Mouse (Mus musculus): Measurements from ENCODE around the gene Stx1a.

Stx1a gene

DNA sequence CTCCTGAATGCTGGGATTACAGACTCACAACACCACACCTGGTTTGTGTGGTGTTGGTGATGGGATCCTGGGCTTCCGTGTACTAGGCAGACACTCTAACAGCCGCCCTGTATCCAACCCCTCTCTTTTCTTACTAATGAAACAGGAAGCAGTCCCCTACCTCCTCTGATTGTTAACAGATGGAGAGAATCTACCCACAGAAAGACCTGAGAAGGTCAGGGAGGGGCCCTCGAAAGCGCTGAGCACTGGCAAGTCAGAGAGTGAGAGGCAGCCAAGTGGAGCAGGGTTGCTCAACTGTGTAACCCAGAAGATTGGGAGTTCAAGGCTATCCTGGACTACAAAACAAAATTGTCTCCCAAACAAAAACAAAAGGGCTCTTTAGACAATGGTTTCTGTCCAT, 63.6 kb downstream of the Stx1a start:
- DNase-seq (ENCODE audit: low spot score in 2 of 2): no peak

- no peak for DNase-seq (ENCODE audit: low spot score in 2 of 2)
These were observed 66.4 kb downstream of the Stx1a start, which contains the start of gene Mlxipl for GRCm38 (mm10) chr5:135089653-135090052. Gene Mlxipl (plus strand): TSS chr5:135089890.

All from spleen, postnatal 14 days (tissue).